Mouse (Mus musculus) heart, embryonic 16.5 days (tissue): Measurements from ENCODE around the gene Hes2. TPM values are rescaled to one million over a fixed set of nuclear protein-coding genes. Genes with fewer than 3 reads are reported as not detected.

Experiments used
- ATAC-seq: fragments of 200-750 bp; cut with Nextera tagmentation; replicated peaks from 2 replicates; pipeline ENCODE4 v1.8.0; 2017; ENCODE audit warnings: moderate number of reproducible peaks; ENCODE audit not compliant: insufficient read depth, low FRiP score; ENCODE audit errors: extremely low read depth
- H3K27ac ChIP-seq: fragments of 300-500 bp; sonication (generic); 2 replicates; pipeline ENCODE4 v1.5.1; 2014; ENCODE audit warnings: mild to moderate bottlenecking, low read length, control low read depth, moderate library complexity
- H3K27me3 ChIP-seq: fragments of 300-500 bp; sonication (generic); 2 replicates; pipeline ENCODE4 v1.6.1; 2014; ENCODE audit warnings: low read length, mixed read lengths; ENCODE audit not compliant: control insufficient read depth, insufficient read depth
- H3K36me3 ChIP-seq: fragments of 300-500 bp; sonication (generic); 2 replicates; pipeline ENCODE4 v1.6.1; 2014; ENCODE audit not compliant: control insufficient read depth, insufficient read depth
- H3K4me1 ChIP-seq: fragments of 300-500 bp; sonication (generic); 2 replicates; pipeline ENCODE4 v1.6.1; 2014; ENCODE audit warnings: low read length, mixed read lengths; ENCODE audit not compliant: control insufficient read depth, insufficient read depth
- H3K4me2 ChIP-seq: fragments of 300-500 bp; sonication (generic); 2 replicates; pipeline ENCODE4 v1.6.1; 2014; ENCODE audit warnings: low read depth, mild to moderate bottlenecking, control low read depth, low read length
- H3K4me3 ChIP-seq: fragments of 300-500 bp; sonication (generic); 2 replicates; pipeline ENCODE4 v1.5.1; 2014; ENCODE audit warnings: mild to moderate bottlenecking, control low read depth, low read length
- H3K9ac ChIP-seq: fragments of 300-500 bp; sonication (generic); 2 replicates; pipeline ENCODE4 v1.6.1; 2014; ENCODE audit warnings: low read length, control low read depth
- H3K9me3 ChIP-seq: fragments of 300-500 bp; sonication (generic); replicated peaks from 2 replicates; pipeline ENCODE4 v1.6.1; 2016; ENCODE audit warnings: low read length; ENCODE audit not compliant: control insufficient read depth
- WGBS: fragments of 180-500 bp; shearing (Covaris S2); extraction: QIAGEN DNeasy Blood & Tissue Kit; methylation state at CpG from one replicate; pipeline ENCODE4 v1.1.7; 2014; 5-methylcytosine and 5-hydroxymethylcytosine counted together
- polyA plus RNA-seq: library from polyadenylated mRNA; unstranded; fragments of >200 nt; fragmentation: Nextera tagmentation; extraction: Ambion mirVana; gene quantifications from 2 replicates; pipeline ENCODE4 v1.2.1, GENCODE M21; 2015

Gene Hes2
- polyA plus RNA-seq, 1 experiment from 2014 or later, result 0.14 TPM

DNA sequence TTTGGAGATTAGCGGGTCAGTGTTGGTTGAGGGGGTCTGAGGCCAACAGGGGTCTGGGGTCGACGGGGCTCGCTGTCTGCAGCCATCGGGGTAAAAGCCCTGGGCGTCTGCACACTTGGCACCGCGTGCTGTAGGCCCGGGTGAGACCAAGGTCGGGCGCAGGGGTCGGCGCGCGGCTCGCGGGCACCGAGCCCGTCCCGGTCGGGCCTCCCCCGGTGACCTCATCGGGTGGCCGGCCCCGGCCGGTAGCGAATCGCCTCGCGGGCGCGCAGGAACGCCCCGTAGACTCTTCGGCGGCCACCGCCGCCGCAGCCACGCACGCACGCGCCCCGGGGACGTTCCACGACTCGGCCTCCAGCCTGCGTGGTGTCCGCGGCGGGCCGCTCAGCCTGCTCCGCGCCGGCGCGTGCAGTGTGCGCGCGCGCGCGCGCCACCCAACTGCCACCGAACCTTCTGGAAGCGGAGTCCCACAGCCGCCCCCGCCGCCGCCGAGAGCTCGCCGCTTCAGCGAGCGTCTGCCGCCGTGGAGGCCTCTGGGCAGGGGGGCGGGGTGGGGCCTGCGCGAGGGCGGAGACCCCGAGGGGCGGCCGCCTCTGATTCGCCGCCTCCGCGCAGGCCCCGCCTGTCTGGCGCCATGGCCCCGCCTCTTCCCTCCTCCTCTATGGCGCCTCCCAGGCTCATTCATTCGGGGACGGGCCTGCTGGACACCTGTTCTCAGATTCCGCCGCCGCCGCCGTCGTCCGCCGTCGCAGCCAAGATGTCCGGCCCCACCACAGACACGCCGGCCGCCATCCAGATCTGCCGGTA is 19.1 kb downstream of the Hes2 start, which contains the start of gene Acot7:
Gene Acot7, plus strand, starts transcription at position 598 of the 807 bp plus-strand sequence.
- Histone ChIP-seq H3K9ac (peak within 1 kb of the TSS; percentile 87), H3K27me3 (no peaks in the 10 kb centered on the region), H3K27ac (peak within 1 kb of the TSS; percentile 95), H3K4me1 (peaks cover 24% of the 10 kb centered on the region), H3K4me3 (peak within 1 kb of the TSS; percentile 73), H3K4me2 (peak within 1 kb of the TSS; percentile 98), H3K36me3 (no peaks in the 10 kb centered on the region), H3K9me3 (no peaks in the 10 kb centered on the region)
- under 1% methylated on average over 105 of the region's 108 CpGs for WGBS
- peak; percentile 95 for ATAC-seq

DNA sequence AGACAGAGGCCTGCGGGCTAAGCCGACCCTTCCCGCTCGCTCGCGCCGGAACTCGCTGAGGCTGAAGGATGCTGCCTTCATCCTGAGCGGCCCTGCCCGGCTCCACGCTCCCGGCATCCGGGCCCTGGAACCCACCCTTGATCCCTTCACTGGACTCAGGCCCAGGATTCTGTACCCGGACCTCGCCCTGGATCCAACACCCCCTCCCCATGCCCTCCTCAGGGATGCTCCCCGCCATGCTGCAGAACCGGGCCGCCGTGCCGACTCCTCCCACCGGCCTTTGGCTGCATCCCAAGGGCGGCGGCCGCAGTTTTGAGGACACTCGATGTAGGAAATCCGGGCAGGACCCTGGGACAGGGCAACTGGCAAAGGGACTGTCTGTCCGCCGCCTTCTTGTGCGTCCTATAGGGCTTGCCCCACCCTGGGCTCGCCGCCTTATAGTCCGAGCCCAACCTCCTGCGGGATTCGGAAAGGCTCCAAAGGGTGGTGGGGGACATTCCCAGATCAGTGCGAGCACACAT is 19.7 kb downstream of the Hes2 start:
- peak; percentile 24 for ATAC-seq
- H3K27ac ChIP-seq, result no peak overlapping the region; the same call in 1 of the 2 replicates
- H3K9me3 ChIP-seq, result no peaks in the 10 kb centered on the region
- H3K4me3 ChIP-seq, result peak overlapping the region; percentile 73
- H3K36me3 ChIP-seq, result no peaks in the 10 kb centered on the region
- peak overlapping the region; percentile 69 for H3K9ac ChIP-seq
- H3K4me1 ChIP-seq, result peaks cover 24% of the 10 kb centered on the region
- WGBS, result 1% methylated on average over 35 of the region's 35 CpGs
- no peaks in the 10 kb centered on the region for H3K27me3 ChIP-seq
- peak overlapping the region; percentile 98 for H3K4me2 ChIP-seq

DNA sequence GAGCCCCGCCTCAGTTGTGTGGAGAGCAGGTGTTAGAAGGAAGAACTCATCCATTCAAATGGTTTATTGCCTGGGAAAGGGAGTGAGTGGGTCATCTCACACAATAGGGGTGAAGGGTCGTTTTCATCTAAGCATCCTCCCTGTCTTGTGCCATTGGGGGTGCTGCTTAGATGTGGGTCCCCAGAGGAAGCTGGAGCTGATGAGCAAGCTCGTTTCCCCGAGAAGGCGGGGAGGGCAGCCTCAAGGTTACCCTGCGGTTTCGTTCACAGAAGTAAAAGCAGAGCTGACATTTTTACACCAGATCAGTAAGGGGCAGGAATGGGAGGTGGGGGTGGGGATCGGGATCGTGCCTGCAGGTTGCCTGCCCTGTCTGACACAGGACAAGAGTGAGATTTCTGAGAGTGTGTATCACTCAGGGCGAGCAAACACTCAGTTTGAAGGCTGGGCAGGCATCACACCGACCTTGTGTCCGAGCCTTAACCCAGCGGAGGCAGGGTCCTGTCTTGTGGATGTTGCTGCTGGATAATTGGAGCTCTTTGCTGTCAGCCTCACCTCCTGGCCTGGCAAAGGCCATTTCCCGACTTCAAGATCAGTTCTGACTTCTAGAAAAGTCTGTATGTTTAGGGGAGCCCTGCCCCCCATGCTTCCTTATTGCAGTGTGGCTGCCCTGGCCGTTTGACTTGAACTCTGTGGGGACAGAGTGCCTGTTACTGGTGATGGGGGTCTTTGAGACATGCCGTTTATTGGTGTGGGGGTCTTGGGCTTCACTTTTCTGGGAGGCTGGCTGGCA is 20.4 kb downstream of the Hes2 start:
- Histone ChIP-seq H3K27me3 (no peaks in the 10 kb centered on the region), H3K4me1 (peaks cover 24% of the 10 kb centered on the region), H3K36me3 (no peaks in the 10 kb centered on the region), H3K4me2 (peak overlapping the region; percentile 98), H3K4me3 (peak overlapping the region; percentile 73), H3K9ac (peak overlapping the region; percentile 69), H3K27ac (no peak overlapping the region), H3K9me3 (no peaks in the 10 kb centered on the region)
- no peak for ATAC-seq
- 30% methylated on average over 16 of the region's 16 CpGs for WGBS

DNA sequence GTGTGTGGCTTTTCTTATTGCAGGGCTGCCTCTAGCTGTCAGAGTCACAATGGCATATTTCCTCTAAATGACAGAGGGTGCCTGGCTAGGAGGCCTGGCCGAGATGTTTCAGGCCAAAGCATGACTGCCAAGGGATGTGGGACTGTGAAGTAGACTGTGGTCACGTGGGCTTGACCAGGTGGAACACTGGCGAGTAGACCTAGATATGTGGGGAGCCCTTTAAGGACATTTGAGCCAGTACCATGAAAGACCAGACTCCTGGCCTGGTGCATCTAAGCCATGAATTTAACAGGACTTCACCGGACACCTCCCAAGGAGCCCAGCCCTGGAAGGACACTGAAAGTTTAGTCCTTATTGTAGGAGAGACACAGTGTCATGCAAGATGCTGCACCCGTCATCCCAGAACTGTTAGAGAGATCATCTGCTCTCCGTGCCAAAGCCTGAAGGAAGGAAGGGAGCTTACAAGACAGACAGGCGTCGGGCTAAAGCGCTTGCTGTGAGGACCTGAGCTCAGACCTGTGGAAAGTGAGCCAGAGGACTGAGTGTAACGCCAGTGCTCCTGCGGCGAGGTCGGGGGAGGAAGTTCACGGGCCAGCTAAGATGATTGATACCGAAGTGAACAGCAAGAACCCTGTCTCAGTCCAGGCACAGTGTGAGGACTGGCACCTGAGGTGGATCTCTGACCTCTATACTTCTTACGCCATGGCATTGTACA is 21.4 kb downstream of the Hes2 start:
- Histone ChIP-seq H3K9me3 (no peaks in the 10 kb centered on the region), H3K4me1 (peaks cover 32% of the 10 kb centered on the region), H3K4me3 (no peak overlapping the region), H3K36me3 (no peaks in the 10 kb centered on the region), H3K4me2 (no peak overlapping the region), H3K27me3 (no peaks in the 10 kb centered on the region), H3K9ac (no peak overlapping the region), H3K27ac (no peak overlapping the region)
- ATAC-seq, result no peak
- 82% methylated on average over 16 of the region's 16 CpGs for WGBS

DNA sequence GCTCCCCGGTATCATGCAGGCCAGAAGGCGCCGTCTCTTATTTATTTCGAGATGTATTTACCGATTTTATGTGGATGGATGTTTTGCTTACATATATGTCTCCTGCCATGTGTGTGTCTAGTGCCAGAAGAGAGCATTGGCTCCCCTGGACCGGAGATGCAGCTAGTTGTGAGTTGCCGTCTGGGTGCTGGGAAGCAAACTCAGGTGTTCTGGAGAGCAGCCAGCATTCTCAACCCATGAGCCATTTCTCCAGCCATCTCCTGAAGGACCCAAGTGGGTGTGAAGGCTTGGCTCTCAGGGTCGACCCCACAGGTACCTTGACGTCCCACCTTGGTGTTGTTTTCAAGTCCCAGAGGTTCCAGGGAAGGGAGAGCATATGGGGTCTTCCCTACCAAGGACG is 23.5 kb downstream of the Hes2 start:
- WGBS, result 80% methylated on average over 10 of the region's 10 CpGs
- H3K4me1 ChIP-seq, result peaks cover 44% of the 10 kb centered on the region

DNA sequence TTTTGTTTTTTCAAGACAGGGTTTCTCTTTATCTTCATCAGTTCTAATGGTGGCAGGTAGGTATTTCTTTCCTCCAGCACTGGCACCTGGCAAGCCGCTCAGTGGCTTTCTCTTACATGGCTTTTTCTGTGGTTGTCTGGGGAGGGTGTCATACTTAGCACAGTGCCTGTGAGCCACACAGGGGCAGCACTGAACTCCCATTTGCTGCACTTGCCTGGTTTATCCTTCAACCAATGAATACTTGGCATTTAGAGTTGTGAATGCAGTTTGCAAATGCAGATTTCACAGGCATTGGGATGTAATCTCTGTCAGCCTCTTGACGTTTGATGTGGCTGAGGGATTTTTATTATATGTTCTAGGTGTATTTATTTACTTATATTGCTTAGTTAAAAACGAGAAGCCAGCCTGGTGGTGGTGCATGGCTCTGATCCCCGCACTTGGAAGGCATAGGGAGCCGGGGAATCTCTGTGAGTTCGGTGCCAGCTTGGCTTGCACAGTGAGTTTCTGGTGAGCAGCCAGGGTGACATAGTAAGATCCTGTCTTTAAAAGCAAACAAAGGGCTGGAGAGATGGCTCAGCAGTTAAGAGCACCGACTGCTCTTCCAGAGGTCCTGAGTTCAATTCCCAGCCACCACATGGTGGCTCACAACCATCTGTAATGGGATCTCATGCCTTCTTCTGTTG is 25.8 kb downstream of the Hes2 start:
- no peak for ATAC-seq
- Histone ChIP-seq H3K4me3 (no peak overlapping the region), H3K4me2 (no peak overlapping the region), H3K27ac (peak overlapping the region; percentile 96), H3K27me3 (no peaks in the 10 kb centered on the region), H3K9ac (no peak overlapping the region), H3K4me1 (peaks cover 35% of the 10 kb centered on the region), H3K36me3 (no peaks in the 10 kb centered on the region), H3K9me3 (no peaks in the 10 kb centered on the region)
- WGBS, result 51% methylated on average over 7 of the region's 7 CpGs

More for the DNA sequence above, 23.5 kb downstream of the Hes2 start:
- no peak for ATAC-seq
- Histone ChIP-seq H3K9me3 (no peaks in the 10 kb centered on the region), H3K9ac (no peak overlapping the region), H3K4me2 (no peak overlapping the region), H3K4me3 (no peak overlapping the region), H3K27ac (no peak overlapping the region), H3K27me3 (no peaks in the 10 kb centered on the region), H3K36me3 (no peaks in the 10 kb centered on the region)

DNA sequence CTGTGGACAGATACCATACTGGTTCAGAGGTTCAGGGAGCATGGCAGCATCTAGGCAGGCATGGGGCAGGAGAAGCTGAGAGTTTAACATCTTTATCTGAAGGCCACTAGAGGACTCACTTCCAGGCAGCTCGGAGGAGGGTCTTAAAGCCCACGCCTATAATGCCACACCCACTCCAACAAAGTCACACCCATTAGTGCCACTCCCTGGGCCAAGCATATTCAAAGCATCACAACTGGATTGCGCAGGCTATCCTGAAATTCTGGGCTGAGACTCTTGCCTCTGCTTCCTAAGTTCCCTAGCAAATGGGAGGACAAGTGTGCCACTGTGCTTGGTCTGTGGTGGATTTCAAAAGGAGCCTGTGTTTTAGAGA is 26.5 kb downstream of the Hes2 start:
- peak overlapping the region; percentile 96 for H3K27ac ChIP-seq
- 4% methylated on average over 3 of the region's 3 CpGs for WGBS
- H3K36me3 ChIP-seq, result no peaks in the 10 kb centered on the region
- peak overlapping the region; percentile 77 for H3K4me2 ChIP-seq
- no peaks in the 10 kb centered on the region for H3K27me3 ChIP-seq
- peak overlapping the region; percentile 51 for H3K4me3 ChIP-seq
- H3K9me3 ChIP-seq, result no peaks in the 10 kb centered on the region
- peaks cover 39% of the 10 kb centered on the region for H3K4me1 ChIP-seq
- H3K9ac ChIP-seq, result peak overlapping the region; percentile 77
- peak; percentile 50 for ATAC-seq

DNA sequence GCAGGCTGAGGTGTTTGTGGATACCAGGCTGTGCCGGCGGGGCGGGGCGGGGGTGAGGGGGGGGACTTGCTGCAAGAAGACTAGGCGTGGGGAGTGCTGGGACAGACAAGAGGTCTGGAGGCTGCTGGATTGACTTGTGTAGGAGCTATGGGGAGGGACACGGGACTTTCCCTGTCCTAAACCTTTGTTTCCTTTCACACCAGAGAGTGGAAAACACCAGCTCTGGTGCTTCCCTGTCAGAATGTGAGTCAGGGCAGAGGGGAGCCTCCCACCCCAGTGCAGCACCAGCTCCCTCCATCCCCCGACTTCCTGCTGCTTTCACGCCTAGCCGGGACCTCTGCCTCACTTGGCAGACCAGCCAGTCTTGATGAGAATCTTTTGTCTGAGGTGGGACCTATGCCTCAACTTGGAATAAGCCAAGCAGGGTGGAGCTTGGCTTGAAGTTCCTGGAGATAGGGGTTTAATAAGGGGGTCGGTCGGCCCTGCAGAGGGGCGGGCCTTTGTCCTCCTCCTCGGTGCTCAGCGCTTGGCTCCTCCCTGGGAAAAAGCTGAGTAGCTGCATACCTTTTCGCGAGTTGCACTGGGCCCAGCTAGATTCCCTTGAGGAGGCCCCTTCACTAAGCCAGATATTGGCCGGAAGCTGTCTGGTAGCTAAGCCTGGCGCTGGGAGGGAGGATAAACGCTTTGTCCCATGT is 27.0 kb downstream of the Hes2 start:
- WGBS, result 3% methylated on average over 19 of the region's 19 CpGs
- H3K27ac ChIP-seq, result peak overlapping the region; percentile 96
- peaks cover 44% of the 10 kb centered on the region for H3K4me1 ChIP-seq

More for the DNA sequence above, 27.0 kb downstream of the Hes2 start:
- Histone ChIP-seq H3K4me3 (peak overlapping the region; percentile 51), H3K9me3 (no peaks in the 10 kb centered on the region), H3K9ac (peak overlapping the region; percentile 77), H3K27me3 (no peaks in the 10 kb centered on the region), H3K36me3 (no peaks in the 10 kb centered on the region), H3K4me2 (peak overlapping the region; percentile 77)
- ATAC-seq, result peak; percentile 81
